Mouse (Mus musculus): ENCODE measurements at regions not wholly inside any gene's neighbourhood (a gene's known extent, or its start where the extent isn't known, plus 50 kb on each side); places are given as distances from the start of the nearest gene placed in this dataset.

DNA sequence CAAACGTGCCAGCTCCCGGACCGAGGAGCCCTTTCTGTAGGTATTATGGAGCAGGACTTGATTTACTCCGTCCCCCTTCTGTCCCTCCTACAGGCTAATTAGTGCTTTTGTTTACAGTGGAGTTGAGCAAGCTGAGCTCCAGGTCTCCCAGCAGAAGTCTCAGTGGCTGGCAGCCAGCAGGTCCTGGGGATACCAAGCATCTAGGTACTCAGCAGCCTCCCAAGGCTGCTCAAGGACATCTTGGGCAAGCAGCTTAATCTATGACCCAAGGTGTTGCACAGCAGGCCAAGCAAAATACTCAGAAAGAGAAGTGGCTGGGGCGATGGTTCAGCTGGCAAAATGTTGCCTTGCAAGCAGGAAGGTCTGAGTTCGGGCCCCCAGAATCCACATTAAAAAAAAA lies 254.4 kb downstream of the Dysf start:
- DNase-seq (ENCODE audit: low spot score in 2 of 2), result no peak

DNA sequence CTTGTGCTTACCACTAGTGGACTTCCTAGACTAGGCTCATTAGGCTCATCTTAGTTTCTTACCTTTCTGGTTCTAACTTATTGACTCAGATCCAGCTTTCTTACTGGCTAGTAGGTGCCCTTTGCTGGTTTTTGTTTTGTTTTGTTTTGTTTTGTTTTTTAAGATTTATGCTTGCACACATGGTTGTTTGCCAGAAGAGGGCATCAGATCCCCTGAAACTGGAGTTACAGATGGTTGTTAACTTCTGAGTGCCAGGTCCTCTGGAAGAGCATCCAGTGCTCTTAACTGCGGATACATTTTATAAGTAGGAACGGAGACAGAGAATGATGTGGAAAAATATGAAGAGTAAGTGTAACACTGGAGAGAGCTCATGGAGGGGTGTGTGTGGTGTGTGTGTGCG lies 253.1 kb downstream of the Dysf start:
- no peak for DNase-seq (ENCODE audit: low spot score in 2 of 2)
